Mouse (Mus musculus): Measurements from ENCODE around the gene Abca7.

The Abca7 gene

GRCm38 (mm10) chr10:80053831-80054815 is 57.8 kb downstream of the Abca7 start:
- in situ Hi-C loops (cut with MboI; ENCODE audit: unreplicated experiment in 2 of 2) = loop anchor here in 1 of 2 experiments (5.0 kb wide), 1 partner anchor 58 kb away; no protein-coding TSS in a partner anchor

GRCm38 (mm10) chr10:80054911-80055310 is 58.6 kb downstream of the Abca7 start:
- in situ Hi-C loops (cut with MboI; ENCODE audit: unreplicated experiment in 2 of 2) = loop anchor here in 1 of 2 experiments (5.0 kb wide), 2 partner anchors 57 to 68 kb away; partner anchors contain the start of gene Cnn2

- in situ Hi-C loops (cut with MboI; ENCODE audit: unreplicated experiment in 2 of 2) = loop anchor here in 1 of 2 experiments (5.0 kb wide), 1 partner anchor 68 kb away; the partner anchor contains the start of gene Cnn2
These were observed 59.1 kb downstream of the Abca7 start for GRCm38 (mm10) chr10:80055364-80055763.

- in situ Hi-C loops (cut with MboI; ENCODE audit: unreplicated experiment in 2 of 2) = loop anchor here in 1 of 2 experiments (5.0 kb wide), 1 partner anchor 69 kb away; the partner anchor contains the start of gene Cnn2
These were observed 59.6 kb downstream of the Abca7 start for GRCm38 (mm10) chr10:80055891-80056290.

GRCm38 (mm10) chr10:80056506-80056905 is 60.2 kb downstream of the Abca7 start:
- in situ Hi-C loops (cut with MboI; ENCODE audit: unreplicated experiment in 2 of 2) = loop anchor here in 1 of 2 experiments (5.0 kb wide), 1 partner anchor 69 kb away; the partner anchor contains the start of gene Cnn2

- in situ Hi-C loops (cut with MboI; ENCODE audit: unreplicated experiment in 2 of 2) = loop anchor here in 1 of 2 experiments (5.0 kb wide), 1 partner anchor 70 kb away; the partner anchor contains the start of gene Cnn2
These were observed 60.8 kb downstream of the Abca7 start for GRCm38 (mm10) chr10:80056976-80057682.

- in situ Hi-C loops (cut with MboI; ENCODE audit: unreplicated experiment in 2 of 2) = loop anchor here in 1 of 2 experiments (5.0 kb wide), 1 partner anchor 71 kb away; the partner anchor contains the start of gene Cnn2
These were observed 61.5 kb downstream of the Abca7 start for GRCm38 (mm10) chr10:80057683-80058326.

GRCm38 (mm10) chr10:80063104-80063503 is 66.8 kb downstream of the Abca7 start:
- in situ Hi-C loops (cut with MboI; ENCODE audit: unreplicated experiment in 2 of 2) = no loop called here

- in situ Hi-C loops (cut with MboI; ENCODE audit: unreplicated experiment in 2 of 2) = no loop called here
These were observed 67.8 kb downstream of the Abca7 start for GRCm38 (mm10) chr10:80063877-80064650.

All from v-Abl transformed pro-B cells (cell line).